Mouse (Mus musculus) heart, postnatal 4 days (tissue): ENCODE data around the gene Grin2a. TPM values are rescaled to one million over a fixed set of nuclear protein-coding genes. Genes with fewer than 3 reads are reported as not detected.

Source experiments
- DNase-seq: peaks from one replicate; pipeline ENCODE4 v3.0.0; 2021
- total RNA-seq, 2 experiments: library from RNA; stranded (reverse); gene quantifications; 2 replicates each; pipeline ENCODE4 v1.2.3; 2021

Gene Grin2a
- under 1 TPM; 0.54 to 0.62 TPM for total RNA-seq

GRCm38 (mm10) chr16:9994951-9995813, at the start of gene Grin2a:
Grin2a (minus strand) TSS chr16:9995560.
- DNase-seq = no peak

- no peak for DNase-seq
Measured at GRCm38 (mm10) chr16:10035582-10036215, 40.3 kb upstream of the Grin2a start.

GRCm38 (mm10) chr16:10033416-10033979, 38.1 kb upstream of the Grin2a start:
- no peak for DNase-seq

- no peak for DNase-seq
Measured at GRCm38 (mm10) chr16:10031891-10032290, 36.5 kb upstream of the Grin2a start.

GRCm38 (mm10) chr16:10026741-10027140, 31.4 kb upstream of the Grin2a start:
- no peak for DNase-seq

- no peak for DNase-seq
Measured at GRCm38 (mm10) chr16:10009743-10010142, 14.4 kb upstream of the Grin2a start.

GRCm38 (mm10) chr16:10005606-10006005, 10.2 kb upstream of the Grin2a start:
- DNase-seq = no peak

GRCm38 (mm10) chr16:10004096-10004495, 8.7 kb upstream of the Grin2a start:
- no peak for DNase-seq

GRCm38 (mm10) chr16:10003001-10003400, 7.6 kb upstream of the Grin2a start:
- DNase-seq = no peak

- no peak for DNase-seq
Measured at GRCm38 (mm10) chr16:10001601-10002000, 6.2 kb upstream of the Grin2a start.

GRCm38 (mm10) chr16:9999926-10000325, 4.6 kb upstream of the Grin2a start:
- no peak for DNase-seq

GRCm38 (mm10) chr16:9997931-9998330, 2.6 kb upstream of the Grin2a start:
- no peak for DNase-seq

- DNase-seq = no peak
Measured at GRCm38 (mm10) chr16:9995814-9996210, 452 bp upstream of the Grin2a start.

GRCm38 (mm10) chr16:9994041-9994950, 1.1 kb downstream of the Grin2a start:
- no peak for DNase-seq

- DNase-seq = peak; percentile 64
Measured at GRCm38 (mm10) chr16:9993255-9994040, 1.9 kb downstream of the Grin2a start.

- DNase-seq = no peak
Measured at GRCm38 (mm10) chr16:9992773-9993221, 2.6 kb downstream of the Grin2a start.

GRCm38 (mm10) chr16:9992076-9992772, 3.1 kb downstream of the Grin2a start:
- no peak for DNase-seq

- DNase-seq = no peak
Measured at GRCm38 (mm10) chr16:9985041-9985440, 10.3 kb downstream of the Grin2a start.

GRCm38 (mm10) chr16:9980641-9981040, 14.7 kb downstream of the Grin2a start:
- DNase-seq = no peak

- no peak for DNase-seq
Measured at GRCm38 (mm10) chr16:9978173-9978572, 17.2 kb downstream of the Grin2a start.

- no peak for DNase-seq
Measured at GRCm38 (mm10) chr16:9972705-9973104, 22.7 kb downstream of the Grin2a start.
